Mouse (Mus musculus) olfactory bulb, adult 2 months (tissue): Measurements from ENCODE around the gene Gm10184. TPM values are rescaled to one million over a fixed set of nuclear protein-coding genes. Genes with fewer than 3 reads are reported as not detected.
"Not testable (repeated sequence)": the region's sequence is repeated elsewhere in the genome, so short reads cannot be mapped to it uniquely, and the experiment has no call there.

Source experiments
- H3K27ac ChIP-seq: fragments of 200-500 bp; 2 replicates; pipeline ENCODE4 v1.5.1; 2012; ENCODE audit warnings: low read depth, low read length; ENCODE audit not compliant: insufficient read depth
- H3K4me1 ChIP-seq: fragments of 200-500 bp; 2 replicates; pipeline ENCODE4 v1.6.1; 2012; ENCODE audit warnings: low read length; ENCODE audit not compliant: control insufficient read depth, insufficient read depth
- H3K4me3 ChIP-seq: fragments of 200-500 bp; 2 replicates; pipeline ENCODE4 v1.5.1; 2012; ENCODE audit warnings: mild to moderate bottlenecking, low read depth, low read length, moderate library complexity; ENCODE audit not compliant: insufficient read depth
- CTCF ChIP-seq: fragments of 200-500 bp; IDR thresholded peaks from 2 replicates; pipeline ENCODE4 v1.5.1; 2012; ENCODE audit warnings: low read depth, mild to moderate bottlenecking, low read length, moderate library complexity; ENCODE audit not compliant: insufficient read depth
- POLR2A ChIP-seq: fragments of 200-500 bp; IDR thresholded peaks from 2 replicates; pipeline ENCODE4 v1.6.1; 2012; ENCODE audit warnings: mild to moderate bottlenecking, low read depth, low read length, moderate library complexity; ENCODE audit not compliant: insufficient read depth
- WGBS: fragments of 180-500 bp; shearing (Covaris S2); methylation state at CpG from one replicate; pipeline ENCODE4 v1.1.7; 2018; 5-methylcytosine and 5-hydroxymethylcytosine counted together
- polyA plus RNA-seq: library from polyadenylated mRNA; stranded (reverse); fragments of >200 nt; gene quantifications from 2 replicates; pipeline ENCODE4 v1.2.4, GENCODE M21; 2012; ENCODE audit warnings: low replicate concordance; ENCODE audit not compliant: missing spikeins, insufficient read depth, insufficient read length

Gm10184 gene
- not detected in 2 replicates for polyA plus RNA-seq

DNA sequence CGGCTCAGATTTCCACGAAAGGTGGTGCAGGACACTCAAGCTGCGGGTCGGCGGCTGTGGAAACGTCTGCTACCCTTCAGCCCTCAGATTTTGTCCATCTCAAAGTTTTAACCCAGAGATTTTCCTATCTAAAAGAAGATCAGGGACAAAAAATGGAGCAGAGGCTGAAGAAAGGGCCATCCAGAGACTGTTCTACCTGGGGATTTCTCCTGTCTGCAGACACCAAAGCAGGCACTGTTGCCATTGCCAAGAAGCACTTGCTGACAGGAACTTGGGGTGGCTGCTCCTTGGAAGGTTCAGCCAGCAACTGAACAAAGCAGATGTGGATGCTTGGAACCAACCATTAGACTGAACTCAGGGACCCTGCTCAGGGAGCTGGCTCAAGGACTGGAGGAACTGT, at the start of gene Gm10184:
TSS of gene Gm10184 (minus strand) at position 101 of the 400 bp plus-strand sequence.
- no peak within 1 kb of the TSS for H3K4me3 ChIP-seq
- TF ChIP-seq CTCF (no peak), POLR2A (no peak)
- no peaks in the 10 kb centered on the region for H3K4me1 ChIP-seq
- H3K27ac ChIP-seq: no peak within 1 kb of the TSS
- 94% methylated on average over 6 of the region's 6 CpGs for WGBS

DNA sequence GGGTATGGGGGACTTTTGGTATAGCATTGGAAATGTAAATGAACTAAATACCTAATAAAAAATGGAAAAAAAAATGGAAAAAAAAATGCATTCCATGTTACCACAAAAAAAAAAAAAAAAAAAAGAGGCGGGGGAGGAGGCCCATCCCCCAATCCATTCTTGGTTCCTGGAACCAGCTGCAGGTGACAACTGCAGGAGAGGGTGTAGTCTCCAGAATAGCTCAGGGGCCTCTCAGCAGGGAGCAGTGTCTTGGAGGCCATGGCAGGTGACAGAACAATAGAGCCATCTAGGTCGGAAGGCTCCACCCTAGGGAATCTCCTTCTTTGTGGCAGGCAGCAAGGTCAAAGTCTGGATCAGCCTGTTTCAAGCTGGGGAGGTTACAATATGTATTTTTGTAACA, 23.7 kb upstream of the Gm10184 start:
- TF ChIP-seq POLR2A (no peak), CTCF (no peak)
- WGBS: 56% methylated on average over 2 of the region's 2 CpGs
- H3K4me1 ChIP-seq: no peaks in the 10 kb centered on the region
- no peak overlapping the region for H3K4me3 ChIP-seq
- H3K27ac ChIP-seq: no peak overlapping the region

GRCm38 (mm10) chr17:89907686-89908085, 2.6 kb downstream of the Gm10184 start:
- no peaks in the 10 kb centered on the region for H3K4me1 ChIP-seq
- TF ChIP-seq CTCF (no peak), POLR2A (no peak)
- no peak overlapping the region for H3K27ac ChIP-seq
- no peak overlapping the region for H3K4me3 ChIP-seq

DNA sequence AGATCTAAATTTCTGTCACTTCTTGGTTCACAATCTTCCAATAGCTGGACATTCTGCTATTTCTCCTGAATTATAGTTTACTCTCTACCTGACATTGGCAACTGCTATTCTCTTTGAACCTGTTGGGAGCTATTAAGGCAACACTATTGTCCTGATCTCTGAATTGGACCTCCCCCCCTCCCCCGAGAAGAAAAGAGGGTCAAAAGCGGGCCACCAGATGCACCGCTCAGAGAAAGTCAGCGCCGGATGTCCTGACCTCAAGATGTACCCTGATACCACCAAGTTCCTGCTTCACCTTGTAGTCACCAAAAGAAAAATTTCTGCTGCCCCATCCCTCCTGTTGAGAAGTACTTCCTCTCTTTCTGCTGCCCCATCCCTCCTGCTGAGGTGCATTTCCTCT, 5.5 kb downstream of the Gm10184 start:
- not testable (repeated sequence) for H3K4me1 ChIP-seq, H3K27ac ChIP-seq, H3K4me3 ChIP-seq
- WGBS: 92% methylated on average over 5 of the region's 5 CpGs

DNA sequence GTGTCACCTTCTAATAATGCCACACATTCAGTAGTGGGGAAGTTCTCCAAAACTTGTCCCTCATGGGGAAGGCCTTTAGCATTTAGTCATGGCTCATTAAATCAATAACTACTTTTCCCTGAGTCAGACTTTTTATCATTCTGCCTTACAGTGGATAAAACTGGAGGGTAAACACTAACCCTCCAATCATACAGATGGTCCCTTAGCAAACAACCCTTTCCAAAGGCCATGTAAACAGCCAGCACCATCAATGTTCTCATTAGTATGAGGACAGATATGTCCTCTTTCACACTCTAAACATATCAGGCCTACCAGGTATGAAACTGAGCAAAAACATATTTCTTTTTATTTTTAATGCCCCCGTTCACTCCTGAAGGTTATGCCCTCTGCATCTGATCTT, 7.5 kb downstream of the Gm10184 start:
- TF ChIP-seq CTCF (no peak), POLR2A (no peak)
- Histone ChIP-seq H3K27ac (no peak overlapping the region), H3K4me3 (no peak overlapping the region), H3K4me1 (no peaks in the 10 kb centered on the region)
- WGBS: 96% methylated on average over 1 of the region's 1 CpGs

DNA sequence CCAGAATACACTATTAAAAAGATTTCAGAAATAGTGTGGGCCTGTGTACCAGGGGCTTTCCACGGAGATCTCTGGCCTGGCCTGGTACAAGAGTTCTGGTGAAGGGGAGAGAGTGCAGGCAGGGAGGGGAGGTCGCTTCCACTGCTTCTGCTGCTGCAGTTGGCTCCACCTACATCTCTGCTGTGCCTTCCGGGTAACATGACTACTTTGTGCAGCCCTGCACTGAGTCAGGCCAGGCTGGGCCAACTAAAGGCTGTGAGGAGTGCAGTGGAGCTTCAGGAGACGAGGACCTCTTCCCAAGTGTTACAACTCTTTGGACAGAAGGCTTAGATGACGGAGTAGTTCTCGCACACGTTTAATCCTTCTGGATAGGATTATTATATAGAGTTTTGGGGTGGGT, 9.6 kb downstream of the Gm10184 start:
- Histone ChIP-seq H3K4me1 (no peaks in the 10 kb centered on the region), H3K4me3 (no peak overlapping the region), H3K27ac (no peak overlapping the region)
- no peak for TF ChIP-seq POLR2A
- no peak for TF ChIP-seq CTCF
- WGBS: 76% methylated on average over 7 of the region's 7 CpGs

DNA sequence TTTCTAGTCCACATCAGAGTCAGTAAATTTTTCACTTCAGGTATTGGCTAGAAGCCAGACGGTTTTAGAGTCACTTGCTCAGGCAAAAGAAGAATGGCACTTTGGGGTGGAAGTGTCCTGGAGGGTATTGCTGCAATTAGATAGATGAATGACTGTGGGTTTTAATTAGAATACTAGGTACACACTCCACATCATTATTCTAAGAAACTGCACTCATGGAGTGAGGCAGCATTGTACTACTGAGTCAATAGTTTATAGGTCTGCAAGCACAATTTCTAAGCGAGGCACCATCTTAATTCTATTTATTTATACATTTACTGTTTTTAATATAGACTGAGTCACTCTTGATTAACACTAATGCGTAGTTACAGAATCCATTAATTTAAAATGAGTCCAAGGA, 10.4 kb downstream of the Gm10184 start:
- WGBS: 57% methylated on average over 3 of the region's 3 CpGs
- Histone ChIP-seq H3K27ac (no peak overlapping the region), H3K4me1 (no peaks in the 10 kb centered on the region), H3K4me3 (no peak overlapping the region)
- TF ChIP-seq POLR2A (no peak), CTCF (no peak)

- WGBS: 30% methylated on average over 3 of the region's 3 CpGs
- no peak overlapping the region for H3K27ac ChIP-seq
- H3K4me3 ChIP-seq: no peak overlapping the region
- TF ChIP-seq POLR2A (no peak), CTCF (no peak)
- H3K4me1 ChIP-seq: no peaks in the 10 kb centered on the region
Measured at GRCm38 (mm10) chr17:89864996-89865395, 45.3 kb downstream of the Gm10184 start.
